Mouse (Mus musculus) myocyte (in vitro differentiated cells): ENCODE data around the gene Terb1. TPM values are rescaled to one million over a fixed set of nuclear protein-coding genes. Genes with fewer than 3 reads are reported as not detected.

Source experiments
- H3K27me3 ChIP-seq: one replicate; pipeline ENCODE4 v1.6.1; 2011; ENCODE audit not compliant: control insufficient read depth, insufficient read depth, insufficient read length
- H3K36me3 ChIP-seq: one replicate; pipeline ENCODE4 v1.6.1; 2011; ENCODE audit not compliant: control insufficient read depth, insufficient read depth
- H3K4me2 ChIP-seq: one replicate; pipeline ENCODE4 v1.6.1; 2011; ENCODE audit warnings: low read depth, control low read depth
- H3K4me3 ChIP-seq: one replicate; pipeline ENCODE4 v1.5.1; 2011; ENCODE audit warnings: mild to moderate bottlenecking, control low read depth, moderate library complexity
- H3K79me2 ChIP-seq: one replicate; pipeline ENCODE4 v1.6.1; 2011; ENCODE audit not compliant: control insufficient read depth, insufficient read depth
- H3ac ChIP-seq: one replicate; pipeline ENCODE4 v1.6.1; 2011; ENCODE audit not compliant: control insufficient read depth, insufficient read length
- CEBPB ChIP-seq: IDR thresholded peaks from 2 replicates; pipeline ENCODE4 v1.6.1; 2011; ENCODE audit warnings: mild to moderate bottlenecking, moderate library complexity; ENCODE audit not compliant: poor library complexity, insufficient read depth, severe bottlenecking
- E2F4 ChIP-seq: IDR thresholded peaks from one replicate; pipeline ENCODE4 v1.6.1; 2011; ENCODE audit warnings: mild to moderate bottlenecking, control low read depth, moderate library complexity; ENCODE audit not compliant: insufficient read depth
- MAX ChIP-seq: IDR thresholded peaks from one replicate; pipeline ENCODE4 v1.6.1; 2011; ENCODE audit warnings: low read depth, mild to moderate bottlenecking, control low read depth
- MYOD1 ChIP-seq, 3 experiments: IDR thresholded peaks; one replicate each; pipeline ENCODE4 v1.6.1; 2011; ENCODE audit warnings: control low read depth in 2 of 3, low read depth in 2 of 3, mild to moderate bottlenecking in 2 of 3, moderate library complexity in 1 of 3; ENCODE audit not compliant: insufficient read length in 2 of 3, control insufficient read depth in 1 of 3
- MYOG ChIP-seq, 3 experiments: IDR thresholded peaks; one replicate each; pipeline ENCODE4 v1.6.1; 2011; ENCODE audit warnings: control low read depth in 2 of 3, low read depth in 2 of 3, mild to moderate bottlenecking in 2 of 3; ENCODE audit not compliant: insufficient read length in 2 of 3, control insufficient read depth in 1 of 3, insufficient read depth in 1 of 3
- POLR2A ChIP-seq: IDR thresholded peaks from one replicate; pipeline ENCODE4 v1.6.1; 2011; ENCODE audit warnings: low read depth, mild to moderate bottlenecking, control low read depth, moderate library complexity; ENCODE audit not compliant: insufficient read length
- POLR2AphosphoS2 ChIP-seq: IDR thresholded peaks from one replicate; pipeline ENCODE4 v1.6.1; 2011; ENCODE audit warnings: low read depth, control low read depth; ENCODE audit not compliant: insufficient read length
- REST ChIP-seq: IDR thresholded peaks from one replicate; pipeline ENCODE4 v1.6.1; 2011; ENCODE audit warnings: mild to moderate bottlenecking, control low read depth, moderate library complexity; ENCODE audit not compliant: insufficient read depth, insufficient read length
- SRF ChIP-seq: IDR thresholded peaks from one replicate; pipeline ENCODE4 v1.6.1; 2011; ENCODE audit warnings: low read depth; ENCODE audit not compliant: control insufficient read depth, insufficient read length
- TCF12 ChIP-seq: IDR thresholded peaks from one replicate; pipeline ENCODE4 v1.6.1; 2011; ENCODE audit warnings: mild to moderate bottlenecking, control low read depth; ENCODE audit not compliant: poor library complexity, insufficient read depth, severe bottlenecking
- TCF3 ChIP-seq: IDR thresholded peaks from one replicate; pipeline ENCODE4 v1.6.1; 2011; ENCODE audit warnings: low read depth, control low read depth; ENCODE audit not compliant: insufficient read length
- USF1 ChIP-seq: IDR thresholded peaks from one replicate; pipeline ENCODE4 v1.6.1; 2011; ENCODE audit warnings: low read depth, mild to moderate bottlenecking, control low read depth, moderate library complexity
- polyA plus RNA-seq: library from polyadenylated mRNA; unstranded; fragments of >200 nt; fragmentation: generic; extraction: Trizol; gene quantifications from one replicate; pipeline ENCODE4 v1.2.1, GENCODE M21; 2012; ENCODE audit warnings: missing spikeins

The Terb1 gene
- polyA plus RNA-seq = not detected

DNA sequence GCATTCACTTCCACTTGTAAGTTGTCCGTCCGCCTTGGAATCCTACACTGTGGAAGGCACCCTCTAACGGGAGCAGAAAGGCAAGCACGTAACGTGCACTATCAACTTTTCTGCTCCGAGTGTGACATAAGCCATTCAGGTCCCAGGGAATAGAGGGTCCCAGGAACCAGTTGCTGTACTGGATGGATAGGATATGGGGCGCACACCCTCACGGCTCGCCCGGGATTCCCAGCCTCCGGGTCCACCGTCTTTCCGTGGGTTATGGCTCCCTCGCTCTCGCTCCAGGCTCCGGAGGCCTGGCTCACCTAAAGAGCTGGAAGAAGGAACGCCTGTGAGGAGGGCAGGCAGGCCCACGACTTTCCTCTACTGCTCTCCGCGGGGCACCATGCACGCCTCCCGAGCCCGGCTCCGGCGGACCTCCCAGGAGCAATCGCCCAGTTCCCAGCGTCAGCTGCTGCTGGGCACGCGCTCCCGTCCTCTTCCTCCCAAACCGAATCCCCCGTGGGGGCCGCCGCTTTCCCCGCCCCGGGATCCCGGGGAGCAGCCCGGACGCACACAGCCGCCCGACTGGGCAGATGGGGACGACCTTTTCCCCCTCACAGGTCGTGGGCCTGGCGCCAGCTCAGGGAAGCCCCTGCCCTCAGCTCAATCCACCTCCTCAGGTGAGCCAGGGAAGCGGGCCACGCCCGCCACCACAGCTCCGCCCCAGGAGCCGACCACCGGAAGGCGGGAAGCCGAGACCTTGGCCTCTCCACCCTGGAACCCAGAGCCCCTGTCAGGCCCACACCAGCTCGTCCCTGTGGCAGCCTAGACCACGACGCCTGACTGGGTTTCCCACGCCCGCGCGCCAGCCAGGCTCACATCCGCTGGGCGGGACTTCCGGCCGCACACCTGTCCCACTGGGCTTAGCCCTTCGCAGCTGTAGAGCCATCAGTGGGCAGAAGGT is at the start of gene Terb1:
Terb1 (minus strand) TSS at position 850 of the 946 bp plus-strand sequence.
- Histone ChIP-seq H3K4me3 (no peak within 1 kb of the TSS), H3K4me2 (no peak within 1 kb of the TSS)
- TF ChIP-seq POLR2A (no peak), E2F4 (no peak), MYOG (IDR thresholded peaks at IDR 0.05; ENCODE audit: control insufficient read depth in 1 of 3, insufficient read depth in 1 of 3, insufficient read length in 2 of 3, low read depth in 2 of 3) (no peak), USF1 (no peak), CEBPB (no peak), TCF3 (no peak)

DNA sequence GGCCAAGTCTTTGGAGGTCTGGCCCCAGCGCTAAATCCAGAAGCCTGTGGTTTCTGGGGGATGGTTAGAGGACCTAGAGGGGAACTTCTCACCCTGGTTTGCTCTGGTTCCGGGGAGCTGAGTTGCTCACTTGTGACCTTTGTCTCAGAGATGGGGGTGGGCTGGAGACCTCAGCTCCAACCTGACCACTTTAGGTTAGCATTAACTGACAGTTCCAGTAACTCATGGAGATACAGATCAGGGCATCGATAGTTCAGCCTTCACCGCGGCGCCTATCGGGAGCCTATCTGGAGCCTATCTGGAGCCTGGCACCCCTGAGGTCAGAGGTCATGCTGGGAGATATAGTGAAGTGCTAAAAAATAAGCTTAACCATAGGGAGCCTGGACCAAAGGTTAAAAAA is 47.5 kb upstream of the Terb1 start:
- no peak overlapping the region for H3ac ChIP-seq
- no peak for TF ChIP-seq MYOG (IDR thresholded peaks at IDR 0.05; ENCODE audit: control insufficient read depth in 1 of 3, insufficient read depth in 1 of 3, insufficient read length in 2 of 3, low read depth in 2 of 3)
- no peak for TF ChIP-seq MAX
- TF ChIP-seq E2F4 = no peak
- TF ChIP-seq TCF12 = no peak
- no peak for TF ChIP-seq CEBPB
- TF ChIP-seq TCF3 = no peak
- TF ChIP-seq POLR2AphosphoS2 = no peak
- TF ChIP-seq REST = no peak
- TF ChIP-seq MYOD1 (IDR thresholded peaks at IDR 0.05; ENCODE audit: control insufficient read depth in 1 of 3, insufficient read length in 2 of 3, low read depth in 2 of 3) = no peak
- TF ChIP-seq POLR2A = no peak
- TF ChIP-seq USF1 = no peak
- no peak for TF ChIP-seq SRF
- no peaks in the 10 kb centered on the region for H3K79me2 ChIP-seq
- H3K4me3 ChIP-seq = no peak overlapping the region
- peaks cover 15% of the 10 kb centered on the region for H3K27me3 ChIP-seq
- no peak overlapping the region for H3K4me2 ChIP-seq
- no peaks in the 10 kb centered on the region for H3K36me3 ChIP-seq

More for the DNA sequence above, at the start of gene Terb1:
- H3K27me3 ChIP-seq = no peaks in the 10 kb centered on the region
- peaks cover 24% of the 10 kb centered on the region for H3K36me3 ChIP-seq
- no peaks in the 10 kb centered on the region for H3K79me2 ChIP-seq
- H3ac ChIP-seq = no peak within 1 kb of the TSS

DNA sequence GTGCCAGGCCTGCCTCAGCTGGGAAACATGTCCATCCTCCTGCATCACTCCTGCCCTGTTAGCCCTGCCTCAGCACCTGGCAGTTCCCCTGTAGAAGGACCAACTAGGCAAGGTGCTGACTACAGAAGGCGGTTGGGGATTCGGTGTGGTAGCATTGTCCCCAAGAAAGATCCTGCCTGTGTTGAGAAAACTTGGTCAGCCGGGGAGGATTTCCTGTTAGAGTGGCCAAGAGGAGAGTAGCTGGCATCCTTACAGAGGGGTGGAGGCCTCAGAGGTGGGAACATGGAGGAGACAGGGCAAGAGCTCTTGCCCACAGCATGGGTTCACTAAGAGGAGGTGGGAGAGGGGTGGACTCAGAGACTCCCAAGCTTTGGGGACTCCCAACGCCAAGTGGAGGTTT is 45.5 kb upstream of the Terb1 start:
- no peak overlapping the region for H3ac ChIP-seq

DNA sequence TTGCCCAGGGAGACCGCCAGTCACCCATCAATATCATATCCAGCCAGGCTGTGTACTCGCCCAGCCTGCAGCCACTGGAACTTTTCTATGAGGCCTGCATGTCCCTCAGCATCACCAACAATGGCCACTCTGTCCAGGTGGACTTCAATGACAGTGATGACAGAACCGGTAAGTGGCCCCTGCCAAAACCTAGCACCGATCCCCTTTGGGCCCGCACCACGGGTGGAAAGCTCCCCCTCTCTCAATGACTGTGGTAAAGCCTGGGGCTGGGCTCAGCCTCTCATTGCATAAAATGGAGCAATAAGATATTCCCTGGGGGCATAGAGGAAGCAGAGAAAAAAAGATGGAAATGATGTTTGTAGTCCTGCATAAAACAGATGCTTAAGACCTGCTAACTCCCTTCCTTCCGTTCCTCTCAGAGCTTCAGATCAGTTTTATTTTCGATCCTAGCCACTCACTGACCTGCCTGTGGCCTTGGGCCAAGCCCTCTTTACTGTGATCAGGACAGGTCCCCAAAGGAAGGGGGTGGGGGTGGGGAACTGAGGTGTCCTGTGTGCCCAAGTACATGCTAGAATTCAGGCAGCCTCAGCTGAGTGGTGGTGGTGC is 33.8 kb upstream of the Terb1 start:
- no peak overlapping the region for H3K4me3 ChIP-seq
- TF ChIP-seq TCF12 = no peak
- TF ChIP-seq POLR2A = no peak
- TF ChIP-seq USF1 = no peak
- no peak overlapping the region for H3ac ChIP-seq
- no peaks in the 10 kb centered on the region for H3K36me3 ChIP-seq
- no peaks in the 10 kb centered on the region for H3K79me2 ChIP-seq
- peaks cover 34% of the 10 kb centered on the region for H3K27me3 ChIP-seq
- no peak overlapping the region for H3K4me2 ChIP-seq

More for the DNA sequence above, 45.5 kb upstream of the Terb1 start:
- H3K27me3 ChIP-seq = peaks cover 15% of the 10 kb centered on the region
- H3K4me2 ChIP-seq = no peak overlapping the region
- no peaks in the 10 kb centered on the region for H3K36me3 ChIP-seq
- no peak for TF ChIP-seq MYOD1 (IDR thresholded peaks at IDR 0.05; ENCODE audit: control insufficient read depth in 1 of 3, insufficient read length in 2 of 3, low read depth in 2 of 3)
- TF ChIP-seq POLR2A = no peak
- TF ChIP-seq MYOG (IDR thresholded peaks at IDR 0.05; ENCODE audit: control insufficient read depth in 1 of 3, insufficient read depth in 1 of 3, insufficient read length in 2 of 3, low read depth in 2 of 3) = no peak
- TF ChIP-seq POLR2AphosphoS2 = no peak
- no peak for TF ChIP-seq USF1
- no peak for TF ChIP-seq CEBPB
- TF ChIP-seq E2F4 = no peak
- TF ChIP-seq TCF12 = no peak
- TF ChIP-seq TCF3 = no peak
- TF ChIP-seq SRF = no peak
- no peak for TF ChIP-seq MAX
- H3K79me2 ChIP-seq = no peaks in the 10 kb centered on the region
- H3K4me3 ChIP-seq = no peak overlapping the region

DNA sequence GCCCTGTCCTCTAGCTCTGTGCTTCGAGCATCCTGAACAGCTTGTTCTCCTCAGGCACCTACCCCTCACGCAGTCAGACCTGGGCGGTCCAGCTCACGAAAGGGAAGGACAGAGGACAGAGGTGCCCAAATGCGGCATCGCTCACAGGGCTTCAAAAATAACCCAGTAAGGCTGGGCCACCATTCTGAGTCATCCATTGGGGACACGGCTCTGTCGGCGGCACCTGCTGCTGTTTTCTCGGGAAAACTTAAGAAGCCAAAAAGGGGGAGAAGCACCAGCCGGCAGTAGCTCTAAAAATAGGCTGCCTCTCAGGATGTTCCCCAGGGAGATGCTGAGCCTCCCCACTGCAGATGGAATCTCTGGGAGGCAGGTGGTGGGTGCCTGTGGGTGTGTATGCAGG is 32.5 kb upstream of the Terb1 start:
- no peaks in the 10 kb centered on the region for H3K79me2 ChIP-seq
- peaks cover 31% of the 10 kb centered on the region for H3K27me3 ChIP-seq
- no peak overlapping the region for H3ac ChIP-seq
- H3K36me3 ChIP-seq = no peaks in the 10 kb centered on the region
- no peak overlapping the region for H3K4me3 ChIP-seq
- no peak for TF ChIP-seq TCF3
- TF ChIP-seq MYOG (IDR thresholded peaks at IDR 0.05; ENCODE audit: control insufficient read depth in 1 of 3, insufficient read depth in 1 of 3, insufficient read length in 2 of 3, low read depth in 2 of 3) = no peak
- peak overlapping the region; percentile 56 for H3K4me2 ChIP-seq
